Mouse (Mus musculus) CH12F3 (cell line): ENCODE results near the gene Wnt9b.

Experiments
- in situ Hi-C: fragments of 300-500 bp; cut with MboI; formaldehyde crosslinking; loops from 2 replicates; pipeline ENCODE4 v1.14.3; 2020; ENCODE audit warnings: low sequenced_read_pairs

Gene Wnt9b

GRCm38 (mm10) chr11:103749306-103750089, at the start of gene Wnt9b:
Gene Wnt9b (minus strand): TSS chr11:103749821.
- in situ Hi-C loops: no loop called here

DNA sequence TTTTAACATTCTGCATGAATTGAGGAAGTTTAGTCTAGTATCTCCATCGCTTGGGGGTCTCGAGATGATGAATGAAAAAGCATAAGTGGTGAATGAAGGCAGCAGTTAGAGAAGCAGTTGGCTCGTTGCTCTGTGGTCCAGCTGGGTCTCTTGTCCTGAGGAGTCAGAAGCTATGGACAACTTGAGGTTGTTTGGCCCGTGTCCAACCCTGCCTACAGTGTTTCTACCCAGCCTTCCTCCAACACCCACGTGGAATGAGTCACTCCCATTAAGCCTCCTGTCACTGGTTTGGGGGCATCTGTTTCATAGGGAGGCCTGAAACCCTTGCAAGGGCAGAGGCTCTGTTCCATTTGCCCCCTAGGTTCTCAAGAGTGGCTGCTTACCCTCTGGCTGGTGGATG, 40.3 kb upstream of the Wnt9b start:
- in situ Hi-C loops: no loop called here

DNA sequence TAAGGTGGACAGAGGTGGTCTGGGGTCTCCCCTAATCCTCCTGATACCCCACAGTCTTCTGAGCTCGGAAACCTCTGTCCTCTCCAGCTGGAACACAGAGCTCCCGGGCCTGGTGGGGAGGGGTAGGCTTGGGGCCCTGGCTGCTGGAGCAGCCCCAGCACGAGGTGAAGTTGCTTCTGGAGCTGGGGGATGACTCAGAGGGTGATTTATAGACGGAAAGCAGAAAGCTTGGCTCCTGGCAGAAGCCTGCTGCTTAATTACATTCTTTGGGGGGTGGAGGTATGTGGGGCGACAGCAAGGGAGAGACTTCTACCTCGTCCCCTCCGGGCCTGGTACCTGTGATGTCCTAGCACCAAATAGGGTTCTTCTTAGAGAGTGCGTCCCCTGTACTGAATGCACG, 30.5 kb upstream of the Wnt9b start:
- in situ Hi-C loops: no loop called here

GRCm38 (mm10) chr11:103774228-103774530, 24.6 kb upstream of the Wnt9b start:
- in situ Hi-C loops: no loop called here

DNA sequence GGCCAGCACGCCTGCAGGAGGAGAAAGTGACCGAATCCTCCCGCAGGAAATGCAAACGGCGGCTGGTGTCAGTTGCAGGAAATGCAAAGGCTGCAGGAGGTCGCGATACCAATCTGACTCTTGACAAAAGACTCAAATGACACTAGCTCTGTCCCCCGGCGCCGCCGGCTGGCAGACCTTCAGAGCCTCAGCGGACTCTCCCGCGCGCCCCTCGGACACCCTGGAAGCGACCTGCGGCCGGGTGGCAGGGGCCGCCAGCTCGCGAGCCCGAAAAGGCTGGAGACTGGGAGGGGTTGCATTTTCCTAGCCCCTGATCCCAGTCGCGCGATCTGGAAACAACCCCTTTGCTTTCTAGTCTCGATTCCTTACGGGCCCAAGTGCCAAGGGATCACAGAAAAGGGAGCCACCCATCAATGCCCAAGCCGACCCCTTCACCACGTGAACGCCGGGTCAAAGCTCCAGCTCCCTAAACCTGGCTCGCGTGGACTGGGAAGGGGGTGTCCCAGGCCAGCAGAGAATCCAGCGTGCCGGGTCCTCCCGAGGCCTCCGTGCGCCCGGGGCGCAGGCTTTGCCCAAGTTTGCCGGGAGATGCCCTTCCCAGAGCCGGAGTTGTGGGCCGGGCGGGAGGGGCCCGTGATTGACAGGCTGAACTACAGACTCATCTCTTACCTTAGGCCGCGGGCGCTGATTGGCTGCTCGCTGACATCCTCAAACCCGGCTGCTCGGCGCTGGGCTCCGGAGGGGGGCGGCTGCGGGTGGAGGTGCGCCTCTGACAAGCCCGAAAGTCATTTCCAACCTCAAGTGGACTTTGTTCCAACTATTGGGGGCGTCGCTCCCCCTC, 24.0 kb upstream of the Wnt9b start, which contains the start of gene Wnt3:
Gene Wnt3, plus strand, starts transcription at position 764 of the 841 bp plus-strand sequence.
- in situ Hi-C loops: no loop called here

- in situ Hi-C loops: no loop called here
Measured at GRCm38 (mm10) chr11:103772505-103773386, 23.1 kb upstream of the Wnt9b start.

GRCm38 (mm10) chr11:103771160-103771817, 21.7 kb upstream of the Wnt9b start:
- in situ Hi-C loops: no loop called here

GRCm38 (mm10) chr11:103765556-103766011, 16.0 kb upstream of the Wnt9b start:
- in situ Hi-C loops: loop anchor here (10.0 kb wide), 1 partner anchor 149 kb away; no protein-coding TSS in a partner anchor

GRCm38 (mm10) chr11:103764601-103765000, 15.0 kb upstream of the Wnt9b start:
- in situ Hi-C loops: loop anchor here (10.0 kb wide), 1 partner anchor 150 kb away; no protein-coding TSS in a partner anchor

GRCm38 (mm10) chr11:103763410-103764163, 14.0 kb upstream of the Wnt9b start:
- in situ Hi-C loops: loop anchor here (10.0 kb wide), 1 partner anchor 151 kb away; no protein-coding TSS in a partner anchor

- in situ Hi-C loops: loop anchor here (10.0 kb wide), 1 partner anchor 154 kb away; no protein-coding TSS in a partner anchor
Measured at GRCm38 (mm10) chr11:103760891-103761290, 11.3 kb upstream of the Wnt9b start.

DNA sequence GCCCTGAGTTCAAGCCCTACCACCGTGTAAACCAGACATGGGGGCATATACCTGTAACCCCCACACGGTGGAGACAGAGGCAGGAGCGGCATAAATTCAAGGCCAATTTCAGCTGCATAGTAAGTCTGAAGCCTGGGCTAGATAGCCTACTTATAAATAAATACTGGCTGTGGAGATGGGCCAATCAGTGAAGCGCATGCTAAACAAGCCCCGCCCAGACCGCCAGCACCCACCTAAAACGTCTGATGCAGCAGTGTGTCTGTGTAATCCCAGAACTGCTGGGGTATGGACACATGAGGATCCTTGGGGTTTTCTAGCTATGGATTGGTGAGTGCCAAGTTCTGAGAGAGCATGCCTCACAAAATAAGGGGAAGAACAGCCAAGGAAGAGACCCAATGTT, 10.5 kb upstream of the Wnt9b start:
- in situ Hi-C loops: loop anchor here (10.0 kb wide), 1 partner anchor 155 kb away; no protein-coding TSS in a partner anchor

GRCm38 (mm10) chr11:103758706-103759105, 9.1 kb upstream of the Wnt9b start:
- in situ Hi-C loops: no loop called here

DNA sequence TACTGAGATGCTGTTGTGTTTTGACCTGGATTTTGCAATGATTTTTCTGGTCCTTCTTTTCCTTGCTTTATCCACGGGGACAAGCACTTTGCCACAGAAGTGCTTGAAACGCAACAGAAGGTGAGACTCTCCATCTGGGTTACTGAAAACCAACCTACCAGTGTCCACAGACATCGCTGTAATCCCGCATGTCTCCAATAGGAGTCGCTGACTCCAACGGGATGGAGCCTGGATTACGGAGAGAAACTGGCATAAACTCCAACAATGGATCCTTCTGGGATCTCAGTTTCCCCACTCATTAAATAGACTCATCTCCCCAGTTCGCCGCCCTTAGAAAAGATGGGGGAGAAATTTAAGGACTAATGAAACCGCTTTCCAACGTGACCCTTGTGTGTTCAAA, 8.4 kb upstream of the Wnt9b start:
- in situ Hi-C loops: no loop called here

GRCm38 (mm10) chr11:103750612-103751011, 991 bp upstream of the Wnt9b start:
- in situ Hi-C loops: no loop called here

DNA sequence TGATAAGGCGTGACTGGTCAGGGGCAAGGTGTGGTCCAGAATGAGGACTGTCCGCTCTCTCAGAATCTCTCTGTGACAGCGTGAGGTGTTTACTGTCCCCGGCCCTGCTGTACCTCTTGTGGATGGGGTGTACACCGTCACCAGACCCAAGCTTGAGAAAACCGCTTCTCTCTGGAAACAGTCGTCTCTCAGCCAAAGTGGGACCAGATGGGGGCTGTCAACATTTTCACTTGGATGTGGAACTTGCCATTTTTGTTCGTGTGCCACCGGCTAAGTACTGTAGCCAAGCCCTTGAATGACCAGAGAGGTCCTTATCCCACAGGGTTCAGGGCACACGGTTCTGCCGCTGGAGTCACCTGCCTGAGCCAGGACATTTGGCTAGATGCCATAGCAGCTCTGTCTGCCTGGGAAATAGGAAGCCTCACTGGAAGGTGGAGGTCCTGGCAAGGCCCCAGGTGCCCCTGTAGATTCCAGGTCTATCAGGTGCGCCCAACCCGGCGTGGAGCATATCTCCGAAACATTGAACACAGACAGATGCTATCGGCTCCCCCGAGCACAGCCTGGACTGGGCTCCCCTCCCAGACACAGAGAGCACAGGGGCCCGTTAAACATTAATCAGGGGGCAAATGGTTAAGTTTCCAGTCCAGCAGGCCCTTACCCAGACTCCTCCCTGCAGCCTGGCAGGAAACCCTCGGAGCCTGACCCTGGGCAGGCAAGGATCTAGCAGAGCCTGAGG, 14.4 kb downstream of the Wnt9b start:
- in situ Hi-C loops: no loop called here

DNA sequence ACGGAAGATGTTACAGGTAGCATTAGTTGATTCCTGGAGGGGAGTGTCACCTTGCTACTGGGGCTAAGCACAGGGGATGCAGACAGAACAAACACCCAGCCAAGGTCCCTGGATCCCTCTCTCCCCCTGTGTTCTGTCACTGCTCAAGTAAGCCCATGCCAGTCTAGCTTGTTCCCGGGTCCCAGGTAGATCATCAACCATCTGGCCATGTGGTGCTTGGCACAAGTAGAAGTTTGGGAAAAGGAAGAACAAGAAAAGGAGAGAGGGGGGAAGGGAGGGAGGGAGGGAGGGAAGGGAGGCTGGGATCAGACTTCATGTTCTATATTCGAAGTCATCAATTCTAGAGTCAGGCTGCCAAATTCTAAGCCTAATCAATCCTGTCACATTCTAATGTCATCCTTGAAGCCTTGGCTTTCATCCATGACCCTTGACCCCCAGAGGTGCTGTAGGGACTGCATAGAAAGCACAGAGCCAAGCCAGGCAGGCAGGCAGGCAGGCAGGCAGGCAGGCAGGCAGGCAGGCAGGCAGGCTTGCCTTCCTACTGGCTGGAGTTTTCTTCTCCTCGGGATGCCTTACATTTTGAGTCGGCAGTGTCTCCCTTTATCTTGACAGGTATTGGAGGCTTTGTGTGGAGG, 15.1 kb downstream of the Wnt9b start:
- in situ Hi-C loops: no loop called here

DNA sequence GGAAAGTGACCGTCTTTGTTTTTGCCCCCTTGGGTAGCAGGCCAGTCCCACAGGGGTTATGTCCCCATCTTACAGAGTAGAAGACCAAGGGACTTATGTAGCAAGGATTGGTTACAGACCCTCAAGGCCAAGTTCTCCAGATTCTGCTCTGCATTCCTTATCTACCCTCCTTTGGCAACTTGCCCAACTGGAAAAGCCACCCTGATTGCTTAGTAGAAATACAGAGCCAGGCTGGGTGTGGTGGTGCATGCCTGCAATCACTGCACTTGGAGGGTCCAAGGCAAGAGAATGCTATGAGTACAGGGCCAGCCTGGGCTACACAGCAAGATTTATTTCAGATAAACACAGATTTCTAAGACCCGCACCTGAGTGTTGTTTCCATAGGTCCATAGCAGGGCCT, 15.7 kb downstream of the Wnt9b start:
- in situ Hi-C loops: no loop called here
